Mouse (Mus musculus) liver, embryonic 16.5 days (tissue): Measurements from ENCODE around the gene Mb21d2. TPM values are rescaled to one million over a fixed set of nuclear protein-coding genes. Genes with fewer than 3 reads are reported as not detected.

Source experiments
- polyA plus RNA-seq: library from polyadenylated mRNA; unstranded; fragments of >200 nt; fragmentation: Nextera tagmentation; extraction: Ambion mirVana; gene quantifications from 2 replicates; pipeline ENCODE4 v1.2.1, GENCODE M21; 2015

Mb21d2 gene
- polyA plus RNA-seq, 1 experiment from 2014 or later = 1.6 TPM

Other genes with a start within 250 kb of the Mb21d2 start
- gene Fgf12, start 176.6 kb downstream of the Mb21d2 start, polyA plus RNA-seq = not detected in 2 replicates